In genomic region chr12:103100088-103100487, GRCm38 (mm10) we compare ENCODE assay signal across 11 mouse cellular contexts.
DNase-seq lines count a peak whose midpoint lies in the region; ATAC-seq and TF ChIP-seq lines count a peak whose summit lies in the region.
"Had no signal": no experiment of that assay in that cellular context is flagged by ENCODE, and none has a peak within 500 bp of the region (broad histone marks: within the 10 kb centered on the region; RNA-seq: fewer than 3 reads in every experiment).

No protein-coding gene starts in this region.

- WGBS in kidney, postnatal 0 days, result 71% methylated on average over 5 of the region's 5 CpGs
- WGBS in stomach, postnatal 0 days, result 67% methylated on average over 5 of the region's 5 CpGs

- peak; percentile 12 to 32 for DNase-seq in adrenal gland, postnatal 36 days
- DNase-seq in adrenal gland, adult 8-10 months, result no peak
- no peak for DNase-seq in kidney, postnatal 0 days (ENCODE audit: low spot score)
- no peak for DNase-seq in kidney, adult 18-20 months
- DNase-seq in right cerebral cortex, postnatal 4 days, result peak; percentile 46
- no peak for DNase-seq in right cerebral cortex, adult 18-20 months
- peak; percentile 15 for DNase-seq in stomach, postnatal 0 days (ENCODE audit: low spot score)
- DNase-seq in embryo, embryonic 11 days, result no peak

- no peak overlapping the region for H3K4me2 ChIP-seq in kidney, postnatal 0 days (ENCODE audit: low read length)
- H3K4me2 ChIP-seq in stomach, postnatal 0 days (replicated peaks; ENCODE audit: low read depth), result no peak overlapping the region
- H3K4me2 ChIP-seq: heart, embryonic 11.5 days; neural tube, embryonic 12.5 days had no signal

- no peak overlapping the region for H3K4me3 ChIP-seq in kidney, postnatal 0 days (replicated peaks; ENCODE audit: low read depth, low read length)
- H3K4me3 ChIP-seq in stomach, postnatal 0 days (ENCODE audit: low read depth, low read length), result no peak overlapping the region
- H3K4me3 ChIP-seq: neural tube, embryonic 12.5 days had no signal

- H3K36me3 ChIP-seq in kidney, postnatal 0 days (ENCODE audit: insufficient read depth, low read length), result no peaks in the 10 kb centered on the region
- no peaks in the 10 kb centered on the region for H3K36me3 ChIP-seq in stomach, postnatal 0 days (ENCODE audit: control insufficient read depth, insufficient read depth, low read length)

- H3K27ac ChIP-seq in kidney, postnatal 0 days, result no peak overlapping the region
- H3K27ac ChIP-seq in stomach, postnatal 0 days (replicated peaks), result no peak overlapping the region
- H3K27ac ChIP-seq: neural tube, embryonic 12.5 days had no signal

- H3K27me3 ChIP-seq in kidney, postnatal 0 days (ENCODE audit: insufficient read depth, low read length), result no peaks in the 10 kb centered on the region
- H3K27me3 ChIP-seq in stomach, postnatal 0 days (ENCODE audit: control insufficient read depth, insufficient read depth, low read length), result no peaks in the 10 kb centered on the region
- H3K27me3 ChIP-seq: neural tube, embryonic 12.5 days had no signal

- TF ChIP-seq CTCF in kidney, postnatal 0 days (IDR thresholded peaks at IDR 0.05; ENCODE audit: low read depth), result peak; percentile 47
- TF ChIP-seq CTCF in stomach, postnatal 0 days (IDR thresholded peaks at IDR 0.05; ENCODE audit: low read depth), result peak; percentile 51

- no peak for TF ChIP-seq EP300 in stomach, postnatal 0 days (optimal IDR thresholded peaks at IDR 0.05)

- no peak for ATAC-seq in kidney, postnatal 0 days (replicated peaks; ENCODE audit: low FRiP score, low read depth)
- no peak for ATAC-seq in stomach, postnatal 0 days (ENCODE audit: low FRiP score, low TSS enrichment)
- ATAC-seq: forebrain, embryonic 16.5 days had no signal

- H3K9ac ChIP-seq in kidney, postnatal 0 days (ENCODE audit: low read depth, low read length), result no peak overlapping the region
- H3K9ac ChIP-seq in stomach, postnatal 0 days (ENCODE audit: low read length), result no peak overlapping the region
- H3K9ac ChIP-seq: neural tube, embryonic 12.5 days had no signal

- H3K4me1 ChIP-seq in kidney, postnatal 0 days (replicated peaks; ENCODE audit: insufficient read depth, low read length), result no peaks in the 10 kb centered on the region
- no peaks in the 10 kb centered on the region for H3K4me1 ChIP-seq in stomach, postnatal 0 days (replicated peaks; ENCODE audit: control insufficient read depth, insufficient read depth)
- H3K4me1 ChIP-seq: neural tube, embryonic 12.5 days had no signal

- H3K9me3 ChIP-seq in kidney, postnatal 0 days (replicated peaks; ENCODE audit: low read length), result no peaks in the 10 kb centered on the region
- H3K9me3 ChIP-seq in stomach, postnatal 0 days (ENCODE audit: control insufficient read depth, low read length), result no peaks in the 10 kb centered on the region
- H3K9me3 ChIP-seq: neural tube, embryonic 12.5 days had no signal

Comparison
In these comparisons a context has a peak if more than half of its experiments do, and no peak if none do; other contexts are left out.
1. DNase-seq: peak in adrenal gland, postnatal 36 days (2 of 2), right cerebral cortex, postnatal 4 days (single experiment) and stomach, postnatal 0 days (single experiment); none in adrenal gland, adult 8-10 months (single experiment), kidney, postnatal 0 days (single experiment), kidney, adult 18-20 months (single experiment), right cerebral cortex, adult 18-20 months (single experiment) and embryo, embryonic 11 days (single experiment).